Mouse (Mus musculus) Patski (cell line): ENCODE results near the gene Camk2b. TPM values are rescaled to one million over a fixed set of nuclear protein-coding genes. Genes with fewer than 3 reads are reported as not detected.

Source experiments
- ATAC-seq: fragments of 100-300 bp; one replicate; pipeline ENCODE4 v1.8.0; 2021
- CTCF ChIA-PET: fragments of 350-600 bp; sonication (Branson Sonifier 250); formaldehyde crosslinking; loops from one replicate; lab custom pipeline; 2022; ENCODE audit warnings: inconsistent platforms; lab: Charles Lee
- POLR2A ChIA-PET: fragments of 350-600 bp; sonication (Branson Sonifier 250); formaldehyde crosslinking; loops from one replicate; lab custom pipeline; 2022; ENCODE audit warnings: antibody characterized with exemption, inconsistent platforms; lab: Charles Lee
- DNase-seq: peaks from one replicate; pipeline ENCODE4 v3.0.0-alpha.2; 2011; ENCODE audit warnings: low read depth, low spot score
- H3K27me3 ChIP-seq: fragments of 371-371 bp; one replicate; pipeline ENCODE4 v1.5.1; 2021
- CTCF ChIP-seq: fragments of 100-300 bp; IDR thresholded peaks from one replicate; pipeline ENCODE4 v1.5.1; 2021
- in situ Hi-C: fragments of 300-500 bp; cut with MboI; formaldehyde crosslinking; loops from 3 replicates; pipeline ENCODE4 v1.11.1; 2018; ENCODE audit warnings: low pct_unique_long_range_greater_than_20kb, mixed read lengths
- polyA plus RNA-seq: library from polyadenylated mRNA; unstranded; gene quantifications from one replicate; pipeline ENCODE4 v1.2.3, GENCODE M21; 2021

The Camk2b gene
- polyA plus RNA-seq, 1 experiment from 2014 or later = 9.6 TPM

DNA sequence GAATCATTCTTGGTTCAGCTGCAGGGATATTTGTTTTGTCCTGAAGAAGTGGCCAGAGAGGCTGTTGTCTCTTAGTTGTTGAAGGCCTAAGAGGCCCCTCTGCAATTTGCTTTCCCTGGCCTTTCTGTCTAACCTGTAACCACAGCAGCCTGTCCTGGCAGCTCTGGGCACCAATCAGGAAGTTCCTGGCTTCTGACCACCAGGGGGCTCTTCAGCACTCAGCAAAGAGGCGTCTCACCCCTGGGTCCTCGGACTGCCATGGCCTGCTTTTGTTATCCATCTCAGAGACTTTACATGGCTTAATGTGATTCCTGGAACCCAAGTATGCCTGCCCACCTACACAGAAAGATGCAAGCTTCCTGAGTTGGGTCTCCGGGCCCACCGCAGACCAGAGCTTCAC, 75.3 kb downstream of the Camk2b start:
- ChIA-PET CTCF (interaction anchor here (0.6 to 2.4 kb wide), 10 partner anchors 9 to 271 kb away, joined by 3 to 14 read pairs (median 6); no protein-coding TSS in a partner anchor), POLR2A (interaction anchor here (1.3 kb wide), 1 partner anchor 36 kb away, joined by 3 read pairs; no protein-coding TSS in a partner anchor)
- ATAC-seq (peak; percentile 42), DNase-seq (no peak)
- in situ Hi-C loops = loop anchor here (5.0 kb wide), 3 partner anchors 46 to 271 kb away; no protein-coding TSS in a partner anchor
- no peaks in the 10 kb centered on the region for H3K27me3 ChIP-seq
- TF ChIP-seq CTCF = no peak

DNA sequence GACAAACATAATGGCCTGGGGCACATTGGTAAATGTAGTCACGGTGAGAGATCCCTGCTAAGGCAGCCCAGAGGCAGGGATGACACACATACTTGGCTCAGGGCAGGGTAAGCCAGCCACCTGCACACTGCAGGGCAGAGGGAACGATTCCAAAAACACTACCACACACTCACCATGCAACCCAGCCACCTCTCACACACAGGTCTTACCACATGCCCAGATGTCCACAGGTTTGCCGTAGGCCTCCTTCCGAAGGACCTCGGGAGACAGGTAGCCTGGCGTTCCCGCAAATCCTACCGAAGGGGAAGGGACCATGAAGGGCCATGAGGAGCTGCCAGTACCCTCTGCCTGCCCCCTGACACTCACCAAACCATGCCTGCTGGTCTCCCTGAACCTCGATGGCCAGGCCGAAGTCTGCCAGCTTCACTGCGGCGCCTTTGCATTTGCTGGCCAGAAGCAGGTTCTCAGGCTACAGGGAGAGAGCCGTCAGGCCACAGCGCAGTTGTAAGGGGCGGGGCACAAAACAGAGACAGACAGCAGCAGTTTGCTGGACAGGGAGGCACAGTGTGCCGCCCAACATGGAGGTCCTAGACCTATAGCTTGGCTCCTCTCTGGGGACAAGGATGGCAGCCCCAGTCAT, 76.1 kb downstream of the Camk2b start:
- DNase-seq (no peak), ATAC-seq (no peak)
- ChIA-PET POLR2A (interaction anchor here (1.3 kb wide), 1 partner anchor 37 kb away, joined by 3 read pairs; no protein-coding TSS in a partner anchor), CTCF (interaction anchor here (0.6 to 2.4 kb wide), 7 partner anchors 10 to 272 kb away, joined by 3 to 14 read pairs (median 5); no protein-coding TSS in a partner anchor)
- TF ChIP-seq CTCF = no peak
- no peaks in the 10 kb centered on the region for H3K27me3 ChIP-seq
- in situ Hi-C loops = loop anchor here (5.0 kb wide), 3 partner anchors 47 to 272 kb away; no protein-coding TSS in a partner anchor

DNA sequence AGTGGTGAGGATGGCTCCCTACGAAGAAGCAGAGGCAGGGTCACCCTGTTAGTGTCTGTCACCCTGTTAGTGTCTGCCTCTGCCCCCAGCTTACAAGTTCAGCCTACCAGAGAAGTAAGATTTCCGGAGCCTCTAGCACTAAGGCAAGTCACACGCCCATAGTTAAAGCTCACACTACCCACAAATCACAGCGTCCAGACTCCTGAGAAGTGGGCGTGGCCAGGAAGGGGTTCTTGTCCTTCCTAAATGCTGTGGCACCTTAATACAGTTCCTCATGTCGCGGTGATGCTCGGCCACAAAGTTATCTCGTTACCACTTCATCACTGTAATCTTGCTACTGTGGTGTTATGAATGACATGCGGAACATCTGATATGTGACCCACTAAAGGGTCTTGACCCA, 78.0 kb downstream of the Camk2b start:
- TF ChIP-seq CTCF = no peak
- POLR2A ChIA-PET = no interaction called here
- in situ Hi-C loops = no loop called here
- DNase-seq (no peak), ATAC-seq (no peak)
- no peaks in the 10 kb centered on the region for H3K27me3 ChIP-seq
- CTCF ChIA-PET = no interaction called here

DNA sequence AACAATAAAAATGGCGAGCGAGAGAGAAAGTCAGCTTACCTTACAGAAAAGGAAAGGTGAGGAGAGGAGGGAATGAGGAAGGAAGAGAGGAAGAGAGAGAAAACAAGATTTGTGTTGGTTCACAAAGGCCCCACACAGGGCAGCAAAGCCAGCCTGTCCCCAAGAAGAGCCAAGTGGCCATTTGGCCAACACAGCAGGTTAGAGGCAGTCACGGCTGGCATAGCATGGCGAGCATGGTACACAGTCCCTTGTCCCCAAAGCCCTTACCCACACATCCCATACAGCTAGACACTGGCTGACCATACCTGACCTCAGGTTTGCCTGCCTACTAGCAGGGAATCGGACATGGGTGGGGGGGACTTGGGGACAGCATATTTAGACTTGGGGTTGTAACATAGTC, 82.5 kb downstream of the Camk2b start:
- CTCF ChIA-PET = interaction anchor here (0.7 kb wide), 1 partner anchor 827 kb away, joined by 3 read pairs; no protein-coding TSS in a partner anchor
- in situ Hi-C loops = no loop called here
- DNase-seq = no peak
- no peaks in the 10 kb centered on the region for H3K27me3 ChIP-seq
- POLR2A ChIA-PET = no interaction called here
- no peak for TF ChIP-seq CTCF
- no peak for ATAC-seq

DNA sequence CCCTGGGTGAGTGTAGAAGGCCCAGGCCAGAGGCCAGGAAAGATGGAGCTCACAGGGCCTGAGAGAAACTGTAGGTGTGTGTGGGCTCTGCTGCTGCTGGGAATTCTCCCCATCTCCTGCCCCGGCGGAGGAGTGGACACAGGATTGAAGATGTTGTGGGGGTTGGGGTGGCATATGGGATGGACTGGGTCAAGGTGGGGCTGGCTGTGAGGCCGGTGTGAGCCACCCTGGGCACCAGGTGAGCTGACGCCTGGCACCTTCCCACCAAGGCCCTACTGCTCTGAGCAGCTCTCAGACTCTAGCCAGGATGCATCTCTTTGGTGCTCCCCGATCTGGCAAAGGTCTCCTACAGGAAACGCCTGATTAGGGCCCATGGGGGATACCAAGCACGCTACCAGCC, 84.8 kb downstream of the Camk2b start:
- DNase-seq = no peak
- no peaks in the 10 kb centered on the region for H3K27me3 ChIP-seq
- ATAC-seq = no peak
- in situ Hi-C loops = no loop called here
- POLR2A ChIA-PET = no interaction called here
- CTCF ChIA-PET = no interaction called here
- TF ChIP-seq CTCF = no peak

DNA sequence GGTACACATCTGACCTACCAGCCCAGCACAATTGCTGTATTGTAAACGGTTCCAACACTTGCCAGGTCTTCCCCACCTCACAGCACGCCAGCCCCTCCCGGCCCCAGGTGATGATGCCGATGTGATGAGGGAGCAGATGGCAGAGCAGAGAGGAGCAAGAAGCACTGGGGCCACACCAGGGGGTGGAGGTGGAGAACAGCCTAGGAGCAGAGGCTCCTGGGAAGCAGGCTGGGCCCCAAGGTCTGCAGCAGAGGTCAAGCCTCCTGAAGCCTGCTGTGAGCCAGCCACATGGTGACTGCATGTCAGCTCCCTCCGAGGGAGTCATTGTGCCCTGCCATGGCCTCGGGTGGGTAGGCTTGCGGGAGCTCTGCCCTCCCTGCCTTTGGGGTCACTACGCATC, 85.6 kb downstream of the Camk2b start:
- no peak for TF ChIP-seq CTCF
- CTCF ChIA-PET = no interaction called here
- DNase-seq (no peak), ATAC-seq (no peak)
- POLR2A ChIA-PET = no interaction called here
- in situ Hi-C loops = no loop called here
- no peaks in the 10 kb centered on the region for H3K27me3 ChIP-seq

DNA sequence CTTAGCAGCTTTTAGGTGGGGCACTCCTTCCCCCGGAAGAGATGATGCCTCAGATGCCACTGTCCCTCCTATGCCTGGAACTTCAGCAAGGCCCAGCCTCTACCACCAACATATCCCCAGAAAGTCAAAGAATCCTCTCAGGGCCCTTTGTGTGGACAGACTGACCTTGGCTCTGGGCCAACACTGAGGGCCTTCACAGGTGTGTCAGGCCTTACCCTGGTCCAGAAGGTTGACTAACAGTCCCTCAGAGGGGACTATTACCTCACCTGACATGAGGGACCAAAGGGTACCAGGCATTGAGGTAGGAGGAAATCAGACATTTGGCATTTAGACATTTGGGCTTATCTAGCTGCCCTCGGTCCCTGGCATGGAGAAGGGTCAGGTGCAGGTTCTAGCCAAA, 86.1 kb downstream of the Camk2b start:
- in situ Hi-C loops = no loop called here
- CTCF ChIA-PET = interaction anchor here (1.3 kb wide), 1 partner anchor 10 kb away, joined by 3 read pairs; no protein-coding TSS in a partner anchor
- POLR2A ChIA-PET = no interaction called here

DNA sequence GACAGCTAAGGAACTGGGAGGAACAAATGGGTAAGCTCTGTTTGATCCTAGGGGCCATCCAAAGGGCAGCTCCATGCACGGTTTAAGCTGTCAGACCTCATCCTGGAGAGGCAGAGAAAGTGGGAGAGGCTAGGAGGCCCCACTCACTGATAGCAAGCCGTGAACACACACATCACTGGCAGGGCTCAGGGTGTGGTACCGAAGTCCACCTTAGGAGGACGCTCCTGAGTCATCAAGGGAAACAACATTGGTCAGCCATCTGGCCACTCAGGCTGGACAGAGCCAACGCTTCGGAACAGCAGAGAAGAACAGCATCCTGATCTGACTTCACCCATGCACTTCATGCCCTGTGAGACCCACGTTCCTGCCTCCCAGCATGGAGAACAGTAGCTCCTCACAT, 87.1 kb downstream of the Camk2b start:
- no peaks in the 10 kb centered on the region for H3K27me3 ChIP-seq
- in situ Hi-C loops = no loop called here
- no peak for TF ChIP-seq CTCF
- CTCF ChIA-PET = interaction anchor here (1.3 kb wide), 1 partner anchor 11 kb away, joined by 3 read pairs; no protein-coding TSS in a partner anchor
- DNase-seq (no peak), ATAC-seq (no peak)
- POLR2A ChIA-PET = no interaction called here

More for the DNA sequence above, 86.1 kb downstream of the Camk2b start:
- no peak for TF ChIP-seq CTCF
- H3K27me3 ChIP-seq = no peaks in the 10 kb centered on the region
- ATAC-seq = no peak
- no peak for DNase-seq

DNA sequence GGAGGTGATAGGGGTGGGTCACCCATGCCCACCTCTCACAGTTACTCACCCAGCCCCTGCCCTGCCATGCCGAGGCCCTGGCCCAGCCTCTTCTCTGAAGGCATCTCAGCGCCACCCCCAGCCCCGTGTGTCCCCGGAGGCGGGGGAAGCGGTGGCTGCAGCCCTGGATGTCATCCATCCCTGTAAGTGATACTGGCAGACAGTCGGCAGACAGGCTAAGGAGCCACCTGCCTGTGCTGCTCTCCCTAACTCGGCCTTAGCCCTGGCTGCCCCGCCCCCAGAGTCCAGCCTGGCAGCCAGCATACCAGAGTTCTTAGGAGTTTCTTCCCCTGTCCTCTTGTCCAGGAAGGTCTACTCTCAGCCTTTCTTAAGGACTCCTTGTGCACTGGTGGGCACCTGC, 90.1 kb downstream of the Camk2b start:
- no peak for TF ChIP-seq CTCF
- in situ Hi-C loops = no loop called here
- POLR2A ChIA-PET = interaction anchor here (1.2 kb wide), 1 partner anchor 223 kb away, joined by 4 read pairs; no protein-coding TSS in a partner anchor
- CTCF ChIA-PET = no interaction called here
- DNase-seq (no peak), ATAC-seq (no peak)
- no peaks in the 10 kb centered on the region for H3K27me3 ChIP-seq

DNA sequence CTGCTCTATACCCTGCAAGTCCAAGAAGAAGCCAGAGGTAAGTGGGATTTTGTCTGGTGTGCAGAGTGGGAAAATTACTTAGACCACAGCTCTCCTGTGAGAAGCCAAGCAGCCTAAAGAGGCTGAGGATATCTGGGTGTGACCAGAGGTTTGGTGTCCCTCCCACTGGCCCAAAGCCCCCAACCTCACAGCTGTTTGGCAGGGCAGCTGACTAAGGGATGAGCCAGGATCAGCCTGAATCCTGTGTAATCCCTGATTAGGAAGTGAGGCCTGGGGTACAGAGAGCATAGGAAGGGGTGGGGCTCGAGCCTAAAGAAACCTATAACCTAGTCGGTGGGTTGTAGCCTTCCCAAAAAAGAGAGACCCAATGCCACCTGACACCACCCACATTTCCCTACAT, 91.1 kb downstream of the Camk2b start:
- ChIA-PET POLR2A (no interaction called here), CTCF (no interaction called here)
- no peak for TF ChIP-seq CTCF
- DNase-seq (no peak), ATAC-seq (no peak)
- in situ Hi-C loops = no loop called here
- H3K27me3 ChIP-seq = no peaks in the 10 kb centered on the region

DNA sequence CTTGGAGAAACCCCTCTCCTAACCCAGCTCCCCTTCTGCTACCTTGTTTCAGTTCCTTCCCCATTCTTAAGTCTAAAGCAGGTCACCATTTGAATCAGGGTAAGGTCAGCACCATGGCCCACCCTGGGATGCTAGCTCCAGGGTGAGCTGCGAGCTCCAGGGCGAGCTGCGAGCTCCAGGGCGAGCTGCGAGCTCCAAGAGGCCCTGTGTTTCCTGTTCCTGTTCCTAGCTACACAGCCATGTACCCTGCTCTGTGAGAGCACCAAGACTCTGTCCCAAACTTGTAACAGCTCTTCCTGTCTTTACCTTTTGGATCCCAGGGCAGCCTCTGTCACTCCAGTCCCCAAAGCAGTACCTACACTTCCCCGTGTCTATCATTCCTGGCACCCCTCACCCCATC, 92.1 kb downstream of the Camk2b start:
- DNase-seq = no peak
- ATAC-seq = no peak
- POLR2A ChIA-PET = no interaction called here
- no peak for TF ChIP-seq CTCF
- in situ Hi-C loops = no loop called here
- CTCF ChIA-PET = interaction anchor here (1.2 to 2.2 kb wide), 2 partner anchors 17 kb away, joined by 3 to 6 read pairs; no protein-coding TSS in a partner anchor
- H3K27me3 ChIP-seq = no peaks in the 10 kb centered on the region
